In genomic region chr13:57309618-57310017, GRCm38 (mm10) we compare ENCODE assay signal across 21 mouse cellular contexts.
A peak's percentile ranks its signal among the peaks of the same experiment; 100 is the strongest.
DNase-seq lines count a peak whose midpoint lies in the region; ATAC-seq and TF ChIP-seq lines count a peak whose summit lies in the region.
"Had no signal": no experiment of that assay in that cellular context is flagged by ENCODE, and none has a peak within 500 bp of the region (broad histone marks: within the 10 kb centered on the region; RNA-seq: fewer than 3 reads in every experiment).

No protein-coding gene starts in this region.

- no peak overlapping the region for H3K4me3 ChIP-seq in hindbrain, postnatal 0 days (ENCODE audit: low read length)
- no peak overlapping the region for H3K4me3 ChIP-seq in hindbrain, embryonic 14.5 days (replicated peaks; ENCODE audit: low read length)
- H3K4me3 ChIP-seq in liver, embryonic 14.5 days (ENCODE audit: insufficient read depth in 1 of 2, low read depth in 2 of 2, low read length in 2 of 2): no peak overlapping the region
- no peak overlapping the region for H3K4me3 ChIP-seq in E14TG2a.4 (replicated peaks; ENCODE audit: low read length)
- H3K4me3 ChIP-seq: embryonic facial prominence, embryonic 15.5 days; heart, embryonic 15.5 days; lung, embryonic 15.5 days; midbrain, embryonic 15.5 days; neural tube, embryonic 15.5 days had no signal

- H3K4me2 ChIP-seq in hindbrain, postnatal 0 days (ENCODE audit: low read depth, low read length): no peak overlapping the region
- H3K4me2 ChIP-seq in hindbrain, embryonic 14.5 days (replicated peaks): no peak overlapping the region
- no peak overlapping the region for H3K4me2 ChIP-seq in liver, embryonic 14.5 days (ENCODE audit: low read depth)
- H3K4me2 ChIP-seq: embryonic facial prominence, embryonic 15.5 days; heart, embryonic 15.5 days; lung, embryonic 15.5 days; midbrain, embryonic 15.5 days; neural tube, embryonic 15.5 days had no signal

- no peak for DNase-seq in hindbrain, postnatal 0 days (ENCODE audit: low spot score)
- DNase-seq in hindbrain, embryonic 14.5 days (ENCODE audit: low spot score): no peak
- no peak for DNase-seq in liver, embryonic 14.5 days (ENCODE audit: low read depth in 3 of 3, low spot score in 3 of 3)
- DNase-seq in liver (no peak), R1 (ENCODE audit: low read depth, low spot score) (peak; percentile 51)
- DNase-seq in adrenal gland, postnatal 4 days (ENCODE audit: low spot score in 2 of 2): no peak
- DNase-seq in spleen, postnatal 4 days (ENCODE audit: low spot score in 2 of 2): no peak
- DNase-seq: adrenal gland, postnatal 14 days; cerebellum, adult 11-12 months; gastrocnemius, postnatal 10 days; heart, adult 18-20 months; kidney, postnatal 14 days; left cerebral cortex, postnatal 4 days; thymus, adult 2 months had no signal

- H3K9ac ChIP-seq in hindbrain, postnatal 0 days (replicated peaks; ENCODE audit: low read length): no peak overlapping the region
- H3K9ac ChIP-seq in hindbrain, embryonic 14.5 days: no peak overlapping the region
- H3K9ac ChIP-seq in liver, embryonic 14.5 days (replicated peaks): no peak overlapping the region
- H3K9ac ChIP-seq: embryonic facial prominence, embryonic 15.5 days; heart, embryonic 15.5 days; lung, embryonic 15.5 days; midbrain, embryonic 15.5 days; neural tube, embryonic 15.5 days had no signal

- no peaks in the 10 kb centered on the region for H3K9me3 ChIP-seq in hindbrain, postnatal 0 days (ENCODE audit: low read length)
- no peaks in the 10 kb centered on the region for H3K9me3 ChIP-seq in hindbrain, embryonic 14.5 days (ENCODE audit: control insufficient read depth, low read length)
- no peaks in the 10 kb centered on the region for H3K9me3 ChIP-seq in liver, embryonic 14.5 days (ENCODE audit: control insufficient read depth, low read length)
- H3K9me3 ChIP-seq in E14TG2a.4 (ENCODE audit: low read length): 0 out of 2 replicates have a peak, but pooled peaks cover 2% of the 10 kb centered on the region
- H3K9me3 ChIP-seq: embryonic facial prominence, embryonic 15.5 days; heart, embryonic 15.5 days; lung, embryonic 15.5 days; midbrain, embryonic 15.5 days; neural tube, embryonic 15.5 days had no signal

- no peaks in the 10 kb centered on the region for H3K36me3 ChIP-seq in hindbrain, postnatal 0 days (ENCODE audit: insufficient read depth, low read length)
- H3K36me3 ChIP-seq in hindbrain, embryonic 14.5 days (replicated peaks; ENCODE audit: control insufficient read depth, insufficient read depth): no peaks in the 10 kb centered on the region
- no peaks in the 10 kb centered on the region for H3K36me3 ChIP-seq in liver, embryonic 14.5 days (replicated peaks; ENCODE audit: control insufficient read depth, insufficient read depth, low read depth)
- no peaks in the 10 kb centered on the region for H3K36me3 ChIP-seq in E14TG2a.4 (ENCODE audit: insufficient read depth, low read length)
- H3K36me3 ChIP-seq: embryonic facial prominence, embryonic 15.5 days; heart, embryonic 15.5 days; lung, embryonic 15.5 days; midbrain, embryonic 15.5 days; neural tube, embryonic 15.5 days had no signal

- H3K27ac ChIP-seq in hindbrain, postnatal 0 days: no peak overlapping the region
- H3K27ac ChIP-seq in hindbrain, embryonic 14.5 days: no peak overlapping the region
- no peak overlapping the region for H3K27ac ChIP-seq in liver, embryonic 14.5 days
- H3K27ac ChIP-seq: embryonic facial prominence, embryonic 15.5 days; heart, embryonic 15.5 days; lung, embryonic 15.5 days; midbrain, embryonic 15.5 days; neural tube, embryonic 15.5 days had no signal

- H3K27me3 ChIP-seq in hindbrain, postnatal 0 days (ENCODE audit: insufficient read depth, low read length): no peaks in the 10 kb centered on the region
- no peaks in the 10 kb centered on the region for H3K27me3 ChIP-seq in hindbrain, embryonic 14.5 days (ENCODE audit: control insufficient read depth, insufficient read depth, low read length)
- H3K27me3 ChIP-seq in liver, embryonic 14.5 days (ENCODE audit: control insufficient read depth, insufficient read depth, low read length): no peaks in the 10 kb centered on the region
- H3K27me3 ChIP-seq in E14TG2a.4 (ENCODE audit: insufficient read depth, low read length): peaks cover 5% of the 10 kb centered on the region; the same call in 1 of the 2 replicates
- H3K27me3 ChIP-seq: embryonic facial prominence, embryonic 15.5 days; heart, embryonic 15.5 days; lung, embryonic 15.5 days; neural tube, embryonic 15.5 days had no signal

- peak; percentile 41; the same call in 1 of the 2 replicates for TF ChIP-seq CTCF in hindbrain, postnatal 0 days (IDR thresholded peaks at IDR 0.05; ENCODE audit: low read depth)
- peak; percentile 20; the same call in 1 of the 2 replicates for TF ChIP-seq CTCF in liver, embryonic 14.5 days (IDR thresholded peaks at IDR 0.05; ENCODE audit: low read depth)
- peak; percentile 55 for TF ChIP-seq CTCF in E14TG2a.4 (conservative IDR thresholded peaks at IDR 0.05; ENCODE audit: low read length)

- TF ChIP-seq EP300 in liver, embryonic 14.5 days (IDR thresholded peaks at IDR 0.05; ENCODE audit: low read depth): no peak

- 87% methylated on average over 4 of the region's 4 CpGs for WGBS in hindbrain, postnatal 0 days
- WGBS in hindbrain, embryonic 14.5 days: 88% methylated on average over 4 of the region's 4 CpGs
- WGBS in liver, embryonic 14.5 days (ENCODE audit: insufficient replicate concordance): 57% methylated on average over 4 of the region's 4 CpGs

- H3K4me1 ChIP-seq in hindbrain, postnatal 0 days (ENCODE audit: insufficient read depth, low read length): peaks cover 4% of the 10 kb centered on the region; the same call in 1 of the 2 replicates
- peaks cover 8% of the 10 kb centered on the region for H3K4me1 ChIP-seq in hindbrain, embryonic 14.5 days (replicated peaks; ENCODE audit: control insufficient read depth, insufficient read depth, low read length)
- no peaks in the 10 kb centered on the region for H3K4me1 ChIP-seq in liver, embryonic 14.5 days (replicated peaks; ENCODE audit: control insufficient read depth in 2 of 2, insufficient read depth in 2 of 2, low read length in 1 of 2)
- peaks cover 37% of the 10 kb centered on the region for H3K4me1 ChIP-seq in E14TG2a.4 (replicated peaks; ENCODE audit: low read depth, low read length)
- H3K4me1 ChIP-seq: lung, embryonic 15.5 days had no signal

- ATAC-seq in hindbrain, postnatal 0 days: no peak
- ATAC-seq in hindbrain, embryonic 14.5 days (ENCODE audit: low FRiP score): no peak
- no peak for ATAC-seq in liver, embryonic 14.5 days (ENCODE audit: insufficient read depth)
- ATAC-seq: activated CD4-positive, CD25-positive, alpha-beta regulatory T cell, adult 4 months; midbrain, embryonic 15.5 days had no signal
